8 mouse cellular contexts compared by ENCODE assay signal in genomic region chr11:22981041-22981440, GRCm38 (mm10). TPM values are rescaled to one million over a fixed set of nuclear protein-coding genes. Genes with fewer than 3 reads are reported as not detected.
A peak's percentile ranks its signal among the peaks of the same experiment; 100 is the strongest.
DNase-seq lines count a peak whose midpoint lies in the region; ATAC-seq and TF ChIP-seq lines count a peak whose summit lies in the region.

No protein-coding gene starts in this region.

- DNase-seq in heart, adult 2 months, result no peak
- DNase-seq in heart, adult 18-20 months, result no peak
- DNase-seq in liver, postnatal 0 days, result no peak
- no peak for DNase-seq in B cell, adult 2 months
- DNase-seq in MN1 (ENCODE audit: low spot score), result no peak
- no peak for DNase-seq in gastrocnemius, postnatal 4 days (ENCODE audit: low spot score in 2 of 2)

- WGBS in heart, adult 2 months, result 40% methylated on average over 4 of the region's 4 CpGs
- 33% methylated on average over 4 of the region's 4 CpGs for WGBS in heart, embryonic 16.5 days
- 33% methylated on average over 4 of the region's 4 CpGs for WGBS in liver, postnatal 0 days (ENCODE audit: insufficient replicate concordance)

- H3K9me3 ChIP-seq in E14TG2a.4 (ENCODE audit: low read length), result peaks cover 18% of the 10 kb centered on the region
- H3K9me3 ChIP-seq in heart, embryonic 16.5 days (replicated peaks; ENCODE audit: control insufficient read depth, low read length), result no peaks in the 10 kb centered on the region
- no peaks in the 10 kb centered on the region for H3K9me3 ChIP-seq in liver, postnatal 0 days (ENCODE audit: low read length)

- no peaks in the 10 kb centered on the region for H3K27me3 ChIP-seq in heart, adult 2 months (ENCODE audit: control insufficient read depth, insufficient read depth, low read length)
- H3K27me3 ChIP-seq in E14TG2a.4 (ENCODE audit: insufficient read depth, low read length), result no peaks in the 10 kb centered on the region
- H3K27me3 ChIP-seq in heart, embryonic 16.5 days (ENCODE audit: control insufficient read depth, insufficient read depth, low read length), result no peaks in the 10 kb centered on the region
- no peaks in the 10 kb centered on the region for H3K27me3 ChIP-seq in liver, postnatal 0 days (ENCODE audit: insufficient read depth, low read length)

- TF ChIP-seq POLR2A in heart, adult 2 months (IDR thresholded peaks at IDR 0.05; ENCODE audit: insufficient read depth, low read depth, low read length), result no peak

- peaks cover 13% of the 10 kb centered on the region for H3K36me3 ChIP-seq in heart, adult 2 months (ENCODE audit: control insufficient read depth, insufficient read depth, low read length)
- peaks cover 39% of the 10 kb centered on the region for H3K36me3 ChIP-seq in E14TG2a.4 (ENCODE audit: insufficient read depth, low read length)
- 0 out of 2 replicates have a peak, but pooled peaks cover 3% of the 10 kb centered on the region for H3K36me3 ChIP-seq in heart, embryonic 16.5 days (ENCODE audit: control insufficient read depth, insufficient read depth)
- H3K36me3 ChIP-seq in liver, postnatal 0 days (replicated peaks; ENCODE audit: insufficient read depth, low read length), result peaks cover 18% of the 10 kb centered on the region

- H3K4me2 ChIP-seq in heart, embryonic 16.5 days (ENCODE audit: low read depth, low read length), result peak overlapping the region; percentile 89
- H3K4me2 ChIP-seq in liver, postnatal 0 days (ENCODE audit: low read depth, low read length), result peak overlapping the region; percentile 78

- peaks cover 4% of the 10 kb centered on the region; the same call in 1 of the 2 replicates for H3K79me2 ChIP-seq in heart, adult 2 months (replicated peaks; ENCODE audit: control insufficient read depth, insufficient read depth, low read length)

- intact Hi-C loops in heart, adult 2 months (cut with DNase I), result loop anchor here (10.0 kb wide), 2 partner anchors 514 to 584 kb away; partner anchors contain the start of gene Ahsa2

- no peak overlapping the region for H3K9ac ChIP-seq in heart, adult 2 months (ENCODE audit: low read depth, low read length)
- peak overlapping the region; percentile 87 for H3K9ac ChIP-seq in heart, embryonic 16.5 days (ENCODE audit: low read length)
- peak overlapping the region; percentile 76 for H3K9ac ChIP-seq in liver, postnatal 0 days (replicated peaks)

- no peak overlapping the region; the same call in 1 of the 2 replicates for H3K27ac ChIP-seq in heart, adult 2 months
- H3K27ac ChIP-seq in heart, embryonic 16.5 days (ENCODE audit: low read length), result peak overlapping the region; percentile 98
- peak overlapping the region; percentile 97; the same call in 1 of the 2 replicates for H3K27ac ChIP-seq in liver, postnatal 0 days (ENCODE audit: low read depth)

- ATAC-seq in heart, embryonic 16.5 days (replicated peaks; ENCODE audit: extremely low read depth, insufficient read depth, low FRiP score), result no peak
- no peak for ATAC-seq in liver, postnatal 0 days

- peak overlapping the region; percentile 91 for H3K4me3 ChIP-seq in heart, adult 2 months
- H3K4me3 ChIP-seq in E14TG2a.4 (replicated peaks; ENCODE audit: low read length), result peak overlapping the region; percentile 93
- peak overlapping the region; percentile 74 for H3K4me3 ChIP-seq in heart, embryonic 16.5 days (ENCODE audit: low read length)
- peak overlapping the region; percentile 73 for H3K4me3 ChIP-seq in liver, postnatal 0 days (ENCODE audit: low read depth, low read length)

- no peak for TF ChIP-seq EP300 in heart, adult 2 months (IDR thresholded peaks at IDR 0.05; ENCODE audit: insufficient read depth, low read depth, low read length)
- no peak for TF ChIP-seq EP300 in liver, postnatal 0 days (IDR thresholded peaks at IDR 0.05; ENCODE audit: low read depth)

- no peak for TF ChIP-seq CTCF in heart, adult 2 months (IDR thresholded peaks at IDR 0.05)
- TF ChIP-seq CTCF in E14TG2a.4 (conservative IDR thresholded peaks at IDR 0.05; ENCODE audit: low read length), result no peak
- no peak for TF ChIP-seq CTCF in liver, postnatal 0 days (IDR thresholded peaks at IDR 0.05; ENCODE audit: low read depth)

- peaks cover 6% of the 10 kb centered on the region for H3K4me1 ChIP-seq in heart, adult 2 months (ENCODE audit: control insufficient read depth, insufficient read depth, low read length)
- peaks cover 40% of the 10 kb centered on the region for H3K4me1 ChIP-seq in E14TG2a.4 (replicated peaks; ENCODE audit: low read depth, low read length)
- peaks cover 22% of the 10 kb centered on the region for H3K4me1 ChIP-seq in heart, embryonic 16.5 days (ENCODE audit: control insufficient read depth, insufficient read depth, low read length)
- peaks cover 16% of the 10 kb centered on the region for H3K4me1 ChIP-seq in liver, postnatal 0 days (ENCODE audit: insufficient read depth)

RNA-seq across cellular contexts. Expression of gene Gm28048, which starts 0.8 kb away (rescaled TPM):
- total RNA-seq in heart, adult 2 months (2021), result 1 to 10 TPM; 5.2 to 7.0 TPM
- polyA plus RNA-seq in heart, adult 2 months (2012; rRNA removed), result 2.1 and 8.3 TPM in 2 replicates
- 1 to 10 TPM; 4.7 to 5.3 TPM for total RNA-seq in heart, adult 18-20 months (2021)
- 10.7 and 15.8 TPM in 2 replicates for polyA plus RNA-seq in heart, embryonic 16.5 days (2015; fragmentation: Nextera tagmentation; extraction: Ambion mirVana)
- polyA plus RNA-seq in liver, postnatal 0 days (2015; fragmentation: Nextera tagmentation; extraction: Ambion mirVana), result 11.7 and 13.0 TPM in 2 replicates
- 1 to 10 TPM; 5.5 to 6.5 TPM for total RNA-seq in gastrocnemius, postnatal 4 days (2021)

RNA-seq across cellular contexts. Expression of gene Commd1, which starts 1.1 kb away (rescaled TPM):
- 100 to 1,000 TPM; 138 to 158 TPM for total RNA-seq in heart, adult 2 months (2021)
- polyA plus RNA-seq in heart, adult 2 months (2012; rRNA removed), result 26.7 and 40.1 TPM in 2 replicates
- 100 to 1,000 TPM; 154 to 162 TPM for total RNA-seq in heart, adult 18-20 months (2021)
- 333 and 350 TPM in 2 replicates for polyA plus RNA-seq in heart, embryonic 16.5 days (2015; fragmentation: Nextera tagmentation; extraction: Ambion mirVana)
- polyA plus RNA-seq in liver, postnatal 0 days (2015; fragmentation: Nextera tagmentation; extraction: Ambion mirVana), result 157 and 160 TPM in 2 replicates
- 100 to 1,000 TPM; 139 to 159 TPM for total RNA-seq in gastrocnemius, postnatal 4 days (2021)

RNA-seq across cellular contexts. Expression of gene Zrsr1, which starts 9.2 kb away (rescaled TPM):
- 10 to 100 TPM; 15.1 to 22.0 TPM for total RNA-seq in heart, adult 2 months (2021)
- polyA plus RNA-seq in heart, adult 2 months (2012; rRNA removed), result 4.6 and 7.2 TPM in 2 replicates
- total RNA-seq in heart, adult 18-20 months (2021), result 10 to 100 TPM; 18.5 to 19.3 TPM
- 1.8 and 1.9 TPM in 2 replicates for polyA plus RNA-seq in heart, embryonic 16.5 days (2015; fragmentation: Nextera tagmentation; extraction: Ambion mirVana)
- polyA plus RNA-seq in liver, postnatal 0 days (2015; fragmentation: Nextera tagmentation; extraction: Ambion mirVana), result 1.5 and 2.2 TPM in 2 replicates
- total RNA-seq in gastrocnemius, postnatal 4 days (2021), result 10 to 100 TPM in 1 of 2 experiments, 1 to 10 TPM in 1; 9.2 to 11.4 TPM

RNA-seq across cellular contexts. Expression of gene Cct4, which starts 9.3 kb away (rescaled TPM):
- total RNA-seq in heart, adult 2 months (2021), result 100 to 1,000 TPM; 114 to 129 TPM
- 54.2 and 72.3 TPM in 2 replicates for polyA plus RNA-seq in heart, adult 2 months (2012; rRNA removed)
- total RNA-seq in heart, adult 18-20 months (2021), result 100 to 1,000 TPM; 136 to 137 TPM
- polyA plus RNA-seq in heart, embryonic 16.5 days (2015; fragmentation: Nextera tagmentation; extraction: Ambion mirVana), result 199 and 221 TPM in 2 replicates
- polyA plus RNA-seq in liver, postnatal 0 days (2015; fragmentation: Nextera tagmentation; extraction: Ambion mirVana), result 84.3 and 86.6 TPM in 2 replicates
- 100 to 1,000 TPM; 146 to 158 TPM for total RNA-seq in gastrocnemius, postnatal 4 days (2021)

RNA-seq across cellular contexts. Expression of gene Fam161a, which starts 26.3 kb away (rescaled TPM):
- 1 to 10 TPM; 1.9 to 2.3 TPM for total RNA-seq in heart, adult 2 months (2021)
- polyA plus RNA-seq in heart, adult 2 months (2012; rRNA removed), result 1.2 and 1.3 TPM in 2 replicates
- total RNA-seq in heart, adult 18-20 months (2021), result 1 to 10 TPM; 1.3 to 2.6 TPM
- polyA plus RNA-seq in heart, embryonic 16.5 days (2015; fragmentation: Nextera tagmentation; extraction: Ambion mirVana), result 1.5 and 2.2 TPM in 2 replicates
- polyA plus RNA-seq in liver, postnatal 0 days (2015; fragmentation: Nextera tagmentation; extraction: Ambion mirVana), result 1.5 and 1.6 TPM in 2 replicates
- total RNA-seq in gastrocnemius, postnatal 4 days (2021), result 1 to 10 TPM; 3.1 to 4.0 TPM
